Mouse (Mus musculus): ENCODE results near the gene P3h3.

- no peak for TF ChIP-seq POLR2A (IDR thresholded peaks at IDR 0.05; ENCODE audit: low read depth, low read length)
- no peak for TF ChIP-seq CTCF (IDR thresholded peaks at IDR 0.05; ENCODE audit: extremely low read depth, insufficient read length, insufficient replicate concordance, low read depth, low read length)
These were observed 3.7 kb upstream of the P3h3 start for GRCm38 (mm10) chr6:124861266-124861665.
